Mouse (Mus musculus) small intestine, adult 2 months (tissue): ENCODE measurements around the gene Samd4. TPM values are rescaled to one million over a fixed set of nuclear protein-coding genes. Genes with fewer than 3 reads are reported as not detected.

Experiments used
- H3K27ac ChIP-seq: fragments of 200-500 bp; 2 replicates; pipeline ENCODE4 v1.5.1; 2012; ENCODE audit warnings: low read depth, low read length, control low read depth, inconsistent platforms; ENCODE audit not compliant: insufficient read depth
- H3K27me3 ChIP-seq: fragments of 200-500 bp; 2 replicates; pipeline ENCODE4 v1.6.1; 2012; ENCODE audit warnings: mild to moderate bottlenecking, moderate library complexity, low read length, inconsistent platforms; ENCODE audit not compliant: control insufficient read depth, insufficient read depth
- H3K36me3 ChIP-seq: fragments of 200-500 bp; 2 replicates; pipeline ENCODE4 v1.6.1; 2012; ENCODE audit warnings: mild to moderate bottlenecking, low read length, control low read depth, inconsistent platforms; ENCODE audit not compliant: control insufficient read depth, insufficient read depth
- H3K4me1 ChIP-seq: fragments of 200-500 bp; 2 replicates; pipeline ENCODE4 v1.6.1; 2012; ENCODE audit warnings: low read length, inconsistent platforms, mixed read lengths; ENCODE audit not compliant: control insufficient read depth, insufficient read depth, insufficient read length
- H3K4me3 ChIP-seq: fragments of 200-500 bp; 2 replicates; pipeline ENCODE4 v1.5.1; 2012; ENCODE audit warnings: low read depth, mild to moderate bottlenecking, control low read depth, inconsistent platforms, low read length, moderate library complexity
- CTCF ChIP-seq: fragments of 200-500 bp; IDR thresholded peaks from 2 replicates; pipeline ENCODE4 v1.5.1; 2012; ENCODE audit warnings: low read depth, mild to moderate bottlenecking, control low read depth, inconsistent platforms, low read length, moderate library complexity, mixed read lengths; ENCODE audit not compliant: insufficient replicate concordance, insufficient read length; ENCODE audit errors: extremely low read depth
- POLR2A ChIP-seq: fragments of 200-500 bp; IDR thresholded peaks from 2 replicates; pipeline ENCODE4 v1.6.1; 2012; ENCODE audit warnings: low read depth, mild to moderate bottlenecking, control low read depth, inconsistent platforms, low read length, moderate library complexity
- WGBS: fragments of 180-500 bp; shearing (Covaris S2); methylation state at CpG from one replicate; pipeline ENCODE4 v1.1.7; 2018; 5-methylcytosine and 5-hydroxymethylcytosine counted together
- polyA plus RNA-seq: library from polyadenylated mRNA; depleted of rRNA; stranded (reverse); fragments of >200 nt; gene quantifications from 2 replicates; pipeline ENCODE4 v1.2.3, GENCODE M21; 2012

Samd4 gene
- polyA plus RNA-seq, 1 experiment: 3.2 TPM

GRCm38 (mm10) chr14:46968046-46968445 lies 85.4 kb downstream of the Samd4 start:
- 66% methylated on average over 11 of the region's 11 CpGs for WGBS
- no peak for TF ChIP-seq POLR2A
- TF ChIP-seq CTCF: no peak
- Histone ChIP-seq H3K27me3 (no peaks in the 10 kb centered on the region; the same call in 1 of the 2 replicates), H3K4me3 (no peak overlapping the region), H3K4me1 (no peaks in the 10 kb centered on the region), H3K36me3 (no peaks in the 10 kb centered on the region), H3K27ac (no peak overlapping the region)

GRCm38 (mm10) chr14:46970673-46971072 lies 88.0 kb downstream of the Samd4 start:
- TF ChIP-seq CTCF: no peak
- no peak for TF ChIP-seq POLR2A
- H3K36me3 ChIP-seq: no peaks in the 10 kb centered on the region
- WGBS: 56% methylated on average over 3 of the region's 3 CpGs
- no peaks in the 10 kb centered on the region for H3K4me1 ChIP-seq
- no peak overlapping the region for H3K4me3 ChIP-seq
- H3K27ac ChIP-seq: no peak overlapping the region
- H3K27me3 ChIP-seq: no peaks in the 10 kb centered on the region; the same call in 1 of the 2 replicates

- no peaks in the 10 kb centered on the region for H3K27me3 ChIP-seq
- WGBS: 74% methylated on average over 2 of the region's 2 CpGs
- no peaks in the 10 kb centered on the region for H3K4me1 ChIP-seq
- TF ChIP-seq CTCF: no peak
- TF ChIP-seq POLR2A: no peak
- H3K4me3 ChIP-seq: no peak overlapping the region
- no peaks in the 10 kb centered on the region for H3K36me3 ChIP-seq
- no peak overlapping the region for H3K27ac ChIP-seq
Measured at GRCm38 (mm10) chr14:46971802-46972201, 89.1 kb downstream of the Samd4 start.

- Histone ChIP-seq H3K27me3 (no peaks in the 10 kb centered on the region), H3K27ac (no peak overlapping the region), H3K4me1 (no peaks in the 10 kb centered on the region), H3K36me3 (no peaks in the 10 kb centered on the region), H3K4me3 (no peak overlapping the region)
- TF ChIP-seq POLR2A (no peak), CTCF (no peak)
- WGBS: 63% methylated on average over 9 of the region's 9 CpGs
Measured at GRCm38 (mm10) chr14:46974874-46975273, 92.2 kb downstream of the Samd4 start.

- Histone ChIP-seq H3K4me3 (no peak overlapping the region), H3K27me3 (no peaks in the 10 kb centered on the region), H3K4me1 (no peaks in the 10 kb centered on the region), H3K36me3 (no peaks in the 10 kb centered on the region), H3K27ac (no peak overlapping the region)
- WGBS: 74% methylated on average over 4 of the region's 4 CpGs
- TF ChIP-seq POLR2A: no peak
- no peak for TF ChIP-seq CTCF
Measured at GRCm38 (mm10) chr14:46975969-46976368, 93.3 kb downstream of the Samd4 start.

GRCm38 (mm10) chr14:46976712-46977111 lies 94.1 kb downstream of the Samd4 start:
- Histone ChIP-seq H3K4me1 (no peaks in the 10 kb centered on the region), H3K27me3 (no peaks in the 10 kb centered on the region), H3K27ac (no peak overlapping the region), H3K36me3 (no peaks in the 10 kb centered on the region), H3K4me3 (no peak overlapping the region)
- TF ChIP-seq CTCF (no peak), POLR2A (no peak)
- WGBS: 63% methylated on average over 11 of the region's 11 CpGs

- H3K4me1 ChIP-seq: no peaks in the 10 kb centered on the region
- H3K4me3 ChIP-seq: no peak overlapping the region
- 43% methylated on average over 10 of the region's 10 CpGs for WGBS
- no peaks in the 10 kb centered on the region for H3K27me3 ChIP-seq
- TF ChIP-seq POLR2A (no peak), CTCF (no peak)
- no peaks in the 10 kb centered on the region for H3K36me3 ChIP-seq
- H3K27ac ChIP-seq: no peak overlapping the region
Measured at GRCm38 (mm10) chr14:46977660-46978059, 95.0 kb downstream of the Samd4 start.
